Mouse (Mus musculus): Measurements from ENCODE around the gene Rars.

- TF ChIP-seq RCOR1 (conservative IDR thresholded peaks at IDR 0.05; ENCODE audit: low read depth, low read length) (no peak), JUN (IDR thresholded peaks at IDR 0.05; ENCODE audit: insufficient read depth, low read depth, low read length) (no peak)
Observed at GRCm38 (mm10) chr11:35801332-35801731, 33.0 kb downstream of the Rars start.
